13 mouse cellular contexts compared by ENCODE assay signal in the genomic region with DNA sequence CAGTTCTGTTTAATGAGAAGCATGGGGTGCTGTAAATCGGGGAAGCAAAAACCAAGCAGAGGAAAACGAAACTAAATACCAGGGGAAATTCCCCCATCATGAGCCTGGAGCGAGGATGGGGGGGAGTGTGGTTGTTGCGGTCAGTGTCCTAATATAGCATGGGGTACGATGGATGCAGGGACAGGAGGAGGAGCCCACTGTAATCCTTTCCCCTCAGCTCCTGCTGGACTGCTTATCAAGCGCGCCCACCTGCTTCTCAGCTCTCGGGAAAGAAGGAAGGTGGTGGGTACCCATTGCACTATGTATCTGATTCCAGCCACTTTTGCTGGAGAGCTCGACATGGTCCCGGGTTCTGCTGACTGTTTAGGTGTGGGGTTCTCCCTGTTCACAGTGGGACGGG.
DNase-seq lines count a peak whose midpoint lies in the region; ATAC-seq and TF ChIP-seq lines count a peak whose summit lies in the region.
"Had no signal": no experiment of that assay in that cellular context is flagged by ENCODE, and none has a peak within 500 bp of the region (broad histone marks: within the 10 kb centered on the region; RNA-seq: fewer than 3 reads in every experiment).

No protein-coding gene starts in this region.

- DNase-seq in CD4-positive, CD25-positive, alpha-beta regulatory T cell, adult 2 months (ENCODE audit: low read depth, low spot score), result peak; percentile 5
- DNase-seq in midbrain, embryonic 10.5 days (ENCODE audit: low spot score), result no peak
- no peak for DNase-seq in midbrain, embryonic 11.5 days (ENCODE audit: low spot score, missing footprints)
- DNase-seq in liver, embryonic 14.5 days (ENCODE audit: low read depth in 3 of 3, low spot score in 3 of 3), result peak; percentile 81
- DNase-seq in stomach, postnatal 0 days (ENCODE audit: low spot score), result no peak
- no peak for DNase-seq in left cerebral cortex, postnatal 14 days (ENCODE audit: low spot score in 2 of 2)
- DNase-seq: cerebellum, postnatal 10 days; forebrain, postnatal 0 days; kidney, adult 18-20 months; left cerebral cortex, postnatal 4 days; right cerebral cortex, postnatal 4 days had no signal

- H3K4me2 ChIP-seq in midbrain, embryonic 11.5 days, result no peak overlapping the region
- peak overlapping the region; percentile 94 for H3K4me2 ChIP-seq in liver, embryonic 14.5 days (ENCODE audit: low read depth)
- H3K4me2 ChIP-seq in stomach, postnatal 0 days (replicated peaks; ENCODE audit: low read depth), result no peak overlapping the region
- H3K4me2 ChIP-seq in neural tube, embryonic 15.5 days, result no peak overlapping the region

- WGBS in midbrain, embryonic 10.5 days, result 82% methylated on average over 11 of the region's 11 CpGs
- 84% methylated on average over 11 of the region's 11 CpGs for WGBS in midbrain, embryonic 11.5 days
- 19% methylated on average over 11 of the region's 11 CpGs for WGBS in liver, embryonic 14.5 days (ENCODE audit: insufficient replicate concordance)
- WGBS in stomach, postnatal 0 days, result 73% methylated on average over 11 of the region's 11 CpGs
- 93% methylated on average over 11 of the region's 11 CpGs for WGBS in neural tube, embryonic 15.5 days

- H3K9ac ChIP-seq in midbrain, embryonic 11.5 days (ENCODE audit: low read length), result no peak overlapping the region
- peak overlapping the region; percentile 67 for H3K9ac ChIP-seq in liver, embryonic 14.5 days (replicated peaks)
- H3K9ac ChIP-seq in stomach, postnatal 0 days (ENCODE audit: low read length), result no peak overlapping the region
- H3K9ac ChIP-seq in neural tube, embryonic 15.5 days (replicated peaks), result no peak overlapping the region
- H3K9ac ChIP-seq: forebrain, postnatal 0 days had no signal

- intact Hi-C loops in left cerebral cortex, postnatal 14 days (cut with DNase I), result no loop called here

- 0 out of 2 replicates have a peak overlapping the region, but pooled peaks have one; percentile 19 for H3K27ac ChIP-seq in midbrain, embryonic 10.5 days (replicated peaks)
- no peak overlapping the region for H3K27ac ChIP-seq in midbrain, embryonic 11.5 days (ENCODE audit: low read depth, low read length)
- H3K27ac ChIP-seq in liver, embryonic 14.5 days, result peak overlapping the region; percentile 90
- peak overlapping the region; percentile 69 for H3K27ac ChIP-seq in stomach, postnatal 0 days (replicated peaks)
- H3K27ac ChIP-seq in neural tube, embryonic 15.5 days (replicated peaks), result no peak overlapping the region

- no peaks in the 10 kb centered on the region for H3K4me1 ChIP-seq in midbrain, embryonic 10.5 days
- H3K4me1 ChIP-seq in midbrain, embryonic 11.5 days (ENCODE audit: control insufficient read depth, insufficient read depth, low read length), result no peaks in the 10 kb centered on the region
- peaks cover 45 to 54% of the 10 kb centered on the region in 2 experiments for H3K4me1 ChIP-seq in liver, embryonic 14.5 days (replicated peaks; ENCODE audit: control insufficient read depth in 2 of 2, insufficient read depth in 2 of 2, low read length in 1 of 2)
- H3K4me1 ChIP-seq in stomach, postnatal 0 days (replicated peaks; ENCODE audit: control insufficient read depth, insufficient read depth), result peaks cover 4% of the 10 kb centered on the region
- H3K4me1 ChIP-seq in neural tube, embryonic 15.5 days, result peaks cover 25% of the 10 kb centered on the region

- peaks cover 18% of the 10 kb centered on the region for H3K36me3 ChIP-seq in midbrain, embryonic 10.5 days
- H3K36me3 ChIP-seq in midbrain, embryonic 11.5 days (ENCODE audit: control insufficient read depth, insufficient read depth, low read length), result no peaks in the 10 kb centered on the region
- no peaks in the 10 kb centered on the region for H3K36me3 ChIP-seq in liver, embryonic 14.5 days (replicated peaks; ENCODE audit: control insufficient read depth, insufficient read depth, low read depth)
- H3K36me3 ChIP-seq in stomach, postnatal 0 days (ENCODE audit: control insufficient read depth, insufficient read depth, low read length), result no peaks in the 10 kb centered on the region; the same call in 1 of the 2 replicates
- no peaks in the 10 kb centered on the region; the same call in 1 of the 2 replicates for H3K36me3 ChIP-seq in neural tube, embryonic 15.5 days

- H3K4me3 ChIP-seq in midbrain, embryonic 10.5 days, result no peak overlapping the region
- no peak overlapping the region for H3K4me3 ChIP-seq in midbrain, embryonic 11.5 days (ENCODE audit: low read depth, low read length)
- H3K4me3 ChIP-seq in liver, embryonic 14.5 days (ENCODE audit: insufficient read depth in 1 of 2, low read depth in 2 of 2, low read length in 2 of 2), result peak overlapping the region; percentile 21 to 44
- no peak overlapping the region for H3K4me3 ChIP-seq in stomach, postnatal 0 days (ENCODE audit: low read depth, low read length)
- no peak overlapping the region for H3K4me3 ChIP-seq in neural tube, embryonic 15.5 days (replicated peaks)

- ATAC-seq in CD4-positive, CD25-positive, alpha-beta regulatory T cell, adult 4 months, result no peak
- no peak for ATAC-seq in midbrain, embryonic 11.5 days (ENCODE audit: low FRiP score)
- ATAC-seq in liver, embryonic 14.5 days (ENCODE audit: insufficient read depth), result peak; percentile 96
- no peak for ATAC-seq in stomach, postnatal 0 days (ENCODE audit: low FRiP score, low TSS enrichment)
- no peak for ATAC-seq in neural tube, embryonic 15.5 days (ENCODE audit: low FRiP score)

- no peaks in the 10 kb centered on the region for H3K27me3 ChIP-seq in midbrain, embryonic 10.5 days (ENCODE audit: low read depth, poor library complexity, severe bottlenecking)
- no peaks in the 10 kb centered on the region for H3K27me3 ChIP-seq in midbrain, embryonic 11.5 days (ENCODE audit: control insufficient read depth, insufficient read depth, low read length)
- H3K27me3 ChIP-seq in liver, embryonic 14.5 days (ENCODE audit: control insufficient read depth, insufficient read depth, low read length), result no peaks in the 10 kb centered on the region
- H3K27me3 ChIP-seq in stomach, postnatal 0 days (ENCODE audit: control insufficient read depth, insufficient read depth, low read length), result no peaks in the 10 kb centered on the region
- no peaks in the 10 kb centered on the region for H3K27me3 ChIP-seq in neural tube, embryonic 15.5 days (replicated peaks)

- no peak for TF ChIP-seq CTCF in liver, embryonic 14.5 days (IDR thresholded peaks at IDR 0.05; ENCODE audit: low read depth)
- TF ChIP-seq CTCF in stomach, postnatal 0 days (IDR thresholded peaks at IDR 0.05; ENCODE audit: low read depth), result no peak

- no peaks in the 10 kb centered on the region for H3K9me3 ChIP-seq in midbrain, embryonic 10.5 days (replicated peaks)
- no peaks in the 10 kb centered on the region for H3K9me3 ChIP-seq in midbrain, embryonic 11.5 days (ENCODE audit: control insufficient read depth, low read length)
- no peaks in the 10 kb centered on the region for H3K9me3 ChIP-seq in liver, embryonic 14.5 days (ENCODE audit: control insufficient read depth, low read length)
- H3K9me3 ChIP-seq in stomach, postnatal 0 days (ENCODE audit: control insufficient read depth, low read length), result no peaks in the 10 kb centered on the region
- no peaks in the 10 kb centered on the region for H3K9me3 ChIP-seq in neural tube, embryonic 15.5 days (replicated peaks)

- peak; percentile 88 for TF ChIP-seq EP300 in liver, embryonic 14.5 days (IDR thresholded peaks at IDR 0.05; ENCODE audit: low read depth)
- TF ChIP-seq EP300 in stomach, postnatal 0 days (optimal IDR thresholded peaks at IDR 0.05), result no peak

Comparison
In these comparisons a context has a peak if more than half of its experiments do, and no peak if none do; other contexts are left out.
1. H3K27ac ChIP-seq: peak in midbrain, embryonic 10.5 days (single experiment), liver, embryonic 14.5 days (single experiment) and stomach, postnatal 0 days (single experiment); none in midbrain, embryonic 11.5 days (single experiment) and neural tube, embryonic 15.5 days (single experiment).
2. DNase-seq: peak in CD4-positive, CD25-positive, alpha-beta regulatory T cell, adult 2 months (single experiment) and liver, embryonic 14.5 days (3 of 3); none in midbrain, embryonic 10.5 days (single experiment), midbrain, embryonic 11.5 days (single experiment), stomach, postnatal 0 days (single experiment) and left cerebral cortex, postnatal 14 days (0 of 2).
3. H3K4me3 ChIP-seq: peak in liver, embryonic 14.5 days (2 of 2); none in midbrain, embryonic 10.5 days (single experiment), midbrain, embryonic 11.5 days (single experiment), stomach, postnatal 0 days (single experiment) and neural tube, embryonic 15.5 days (single experiment).